Mouse (Mus musculus): ENCODE measurements around the gene Gimap3. TPM values are rescaled to one million over a fixed set of nuclear protein-coding genes. Genes with fewer than 3 reads are reported as not detected.

Gimap3 gene
- polyA plus RNA-seq, 1 experiment from 2014 or later: not detected

Other genes with a start within 250 kb of the Gimap3 start
- 199 and 211 TPM in 2 replicates for gene Atp6v0e2, start 233.2 kb downstream of the Gimap3 start, polyA plus RNA-seq (2015; fragmentation: Nextera tagmentation; extraction: Ambion mirVana)
- gene Lrrc61, start 216.1 kb downstream of the Gimap3 start, polyA plus RNA-seq (2015; fragmentation: Nextera tagmentation; extraction: Ambion mirVana): 15.4 and 18.0 TPM in 2 replicates
- 3.0 and 3.4 TPM in 2 replicates for gene Rarres2, start 198.1 kb downstream of the Gimap3 start, polyA plus RNA-seq (2015; fragmentation: Nextera tagmentation; extraction: Ambion mirVana)
- gene Gm45021, start 181.2 kb downstream of the Gimap3 start, polyA plus RNA-seq (2015; fragmentation: Nextera tagmentation; extraction: Ambion mirVana): not detected in 2 replicates
- 34.9 and 35.8 TPM in 2 replicates for gene Repin1, start 177.0 kb downstream of the Gimap3 start, polyA plus RNA-seq (2015; fragmentation: Nextera tagmentation; extraction: Ambion mirVana)
- not detected in 2 replicates for gene Gm44965, start 176.9 kb downstream of the Gimap3 start, polyA plus RNA-seq (2015; fragmentation: Nextera tagmentation; extraction: Ambion mirVana)
- gene Zfp775, start 168.8 kb downstream of the Gimap3 start, polyA plus RNA-seq (2015; fragmentation: Nextera tagmentation; extraction: Ambion mirVana): 15.8 and 20.5 TPM in 2 replicates
- 10.1 and 11.2 TPM in 2 replicates for gene AI854703, start 144.1 kb downstream of the Gimap3 start, polyA plus RNA-seq (2015; fragmentation: Nextera tagmentation; extraction: Ambion mirVana)
- 0.33 and 0.42 TPM in 2 replicates for gene Gimap8, start 123.6 kb downstream of the Gimap3 start, polyA plus RNA-seq (2015; fragmentation: Nextera tagmentation; extraction: Ambion mirVana)
- gene Gimap9, start 94.7 kb downstream of the Gimap3 start, polyA plus RNA-seq (2015; fragmentation: Nextera tagmentation; extraction: Ambion mirVana): 1.1 and 1.8 TPM in 2 replicates
- 1.1 TPM in 2 replicates for gene Gimap4, start 86.3 kb downstream of the Gimap3 start, polyA plus RNA-seq (2015; fragmentation: Nextera tagmentation; extraction: Ambion mirVana)
- gene Gimap6, start 62.6 kb downstream of the Gimap3 start, polyA plus RNA-seq (2015; fragmentation: Nextera tagmentation; extraction: Ambion mirVana): 5.7 and 5.8 TPM in 2 replicates
- 1.2 TPM in 1 of 2 replicates, not detected in the other for gene Gm28053, start 52.2 kb downstream of the Gimap3 start, polyA plus RNA-seq (2015; fragmentation: Nextera tagmentation; extraction: Ambion mirVana)
- not detected in 2 replicates for gene Gimap7, start 52.2 kb downstream of the Gimap3 start, polyA plus RNA-seq (2015; fragmentation: Nextera tagmentation; extraction: Ambion mirVana)
- 4.1 and 4.6 TPM in 2 replicates for gene Gimap1, start 31.8 kb downstream of the Gimap3 start, polyA plus RNA-seq (2015; fragmentation: Nextera tagmentation; extraction: Ambion mirVana)
- gene Gimap5, start 24.7 kb downstream of the Gimap3 start, polyA plus RNA-seq (2015; fragmentation: Nextera tagmentation; extraction: Ambion mirVana): 0.86 and 1.2 TPM in 2 replicates
- 11.1 and 11.2 TPM in 2 replicates for gene Tmem176a, start 70.1 kb upstream of the Gimap3 start, polyA plus RNA-seq (2015; fragmentation: Nextera tagmentation; extraction: Ambion mirVana)
- gene Tmem176b, start 70.6 kb upstream of the Gimap3 start, polyA plus RNA-seq (2015; fragmentation: Nextera tagmentation; extraction: Ambion mirVana): 85.0 and 90.2 TPM in 2 replicates
- gene Aoc1, start 102.0 kb upstream of the Gimap3 start, polyA plus RNA-seq (2015; fragmentation: Nextera tagmentation; extraction: Ambion mirVana): not detected in 2 replicates
- gene 1600015I10Rik, start 159.0 kb upstream of the Gimap3 start, polyA plus RNA-seq (2015; fragmentation: Nextera tagmentation; extraction: Ambion mirVana): not detected in 2 replicates
- gene Doxl2, start 204.1 kb upstream of the Gimap3 start, polyA plus RNA-seq (2015; fragmentation: Nextera tagmentation; extraction: Ambion mirVana): not detected in 2 replicates
- not detected in 2 replicates for gene Svs1, start 216.0 kb upstream of the Gimap3 start, polyA plus RNA-seq (2015; fragmentation: Nextera tagmentation; extraction: Ambion mirVana)